Mouse (Mus musculus) liver, adult 2 months (tissue): ENCODE results near the gene Klhl31. TPM values are rescaled to one million over a fixed set of nuclear protein-coding genes. Genes with fewer than 3 reads are reported as not detected.

ENCODE experiments used
- DNase-seq: peaks from one replicate; pipeline ENCODE4 v3.0.0-alpha.2; 2011; ENCODE audit warnings: low read depth, low spot score; ENCODE audit errors: extremely low read depth
- H3K27ac ChIP-seq: fragments of 200-500 bp; replicated peaks from 2 replicates; pipeline ENCODE4 v1.5.1; 2012; ENCODE audit warnings: low read depth, mild to moderate bottlenecking, control low read depth, inconsistent platforms, low read length; ENCODE audit not compliant: insufficient read depth
- H3K27me3 ChIP-seq: fragments of 200-500 bp; 2 replicates; pipeline ENCODE4 v1.6.1; 2012; ENCODE audit warnings: mild to moderate bottlenecking, moderate library complexity, low read length, inconsistent platforms; ENCODE audit not compliant: control insufficient read depth, insufficient read depth
- H3K36me3 ChIP-seq: fragments of 200-500 bp; 2 replicates; pipeline ENCODE4 v1.6.1; 2012; ENCODE audit warnings: low read length, inconsistent platforms; ENCODE audit not compliant: control insufficient read depth, insufficient read depth
- H3K4me1 ChIP-seq: fragments of 200-500 bp; 2 replicates; pipeline ENCODE4 v1.6.1; 2011; ENCODE audit warnings: low read length; ENCODE audit not compliant: control insufficient read depth, insufficient read depth
- H3K4me3 ChIP-seq: fragments of 200-500 bp; 2 replicates; pipeline ENCODE4 v1.5.1; 2011; ENCODE audit warnings: low read depth, mild to moderate bottlenecking, control low read depth, low read length, moderate library complexity; ENCODE audit not compliant: insufficient read depth
- H3K79me2 ChIP-seq: fragments of 200-500 bp; 2 replicates; pipeline ENCODE4 v1.6.1; 2012; ENCODE audit warnings: inconsistent platforms, mild to moderate bottlenecking, low read length, moderate library complexity; ENCODE audit not compliant: control insufficient read depth, insufficient read depth
- H3K9ac ChIP-seq: fragments of 200-500 bp; 2 replicates; pipeline ENCODE4 v1.6.1; 2012; ENCODE audit warnings: low read depth, mild to moderate bottlenecking, control low read depth, inconsistent platforms, low read length
- CTCF ChIP-seq: fragments of 200-500 bp; IDR thresholded peaks from 2 replicates; pipeline ENCODE4 v1.5.1; 2011; ENCODE audit warnings: low read depth, low read length, control low read depth
- POLR2A ChIP-seq: fragments of 200-500 bp; IDR thresholded peaks from 2 replicates; pipeline ENCODE4 v1.6.1; 2011; ENCODE audit warnings: low read length, control low read depth; ENCODE audit not compliant: insufficient read depth; ENCODE audit errors: extremely low read depth
- WGBS: fragments of 180-500 bp; shearing (Covaris S2); methylation state at CpG from one replicate; pipeline ENCODE4 v1.1.7; 2018; 5-methylcytosine and 5-hydroxymethylcytosine counted together
- polyA plus RNA-seq: library from polyadenylated mRNA; depleted of rRNA; stranded (reverse); fragments of >200 nt; gene quantifications from 2 replicates; pipeline ENCODE4 v1.2.3, GENCODE M21; 2012
- total RNA-seq: library from RNA; depleted of rRNA; stranded (reverse); fragments of >200 nt; gene quantifications from 2 replicates; pipeline ENCODE4 v1.2.3, GENCODE M21; 2014

Klhl31 gene
- total and polyA plus RNA-seq, 2 experiments, result 0.18 TPM; not detected in 1

- Histone ChIP-seq H3K79me2 (no peaks in the 10 kb centered on the region), H3K27ac (no peak overlapping the region), H3K27me3 (no peaks in the 10 kb centered on the region), H3K9ac (no peak overlapping the region), H3K36me3 (no peaks in the 10 kb centered on the region), H3K4me3 (no peak overlapping the region), H3K4me1 (peaks cover 2% of the 10 kb centered on the region; the same call in 1 of the 2 replicates)
- 13% methylated on average over 5 of the region's 5 CpGs for WGBS
- peak; percentile 42 for DNase-seq
- TF ChIP-seq POLR2A (no peak), CTCF (no peak)
Measured at GRCm38 (mm10) chr9:77629708-77630107, 6.6 kb upstream of the Klhl31 start.

GRCm38 (mm10) chr9:77630764-77631163 lies 5.5 kb upstream of the Klhl31 start:
- TF ChIP-seq CTCF (no peak), POLR2A (no peak)
- Histone ChIP-seq H3K27me3 (no peaks in the 10 kb centered on the region), H3K36me3 (no peaks in the 10 kb centered on the region), H3K9ac (no peak overlapping the region), H3K4me3 (no peak overlapping the region), H3K4me1 (peaks cover 2% of the 10 kb centered on the region; the same call in 1 of the 2 replicates), H3K27ac (no peak overlapping the region), H3K79me2 (no peaks in the 10 kb centered on the region)
- 85% methylated on average over 7 of the region's 7 CpGs for WGBS
- no peak for DNase-seq

GRCm38 (mm10) chr9:77632432-77632831 lies 3.9 kb upstream of the Klhl31 start:
- no peaks in the 10 kb centered on the region for H3K36me3 ChIP-seq
- WGBS, result 89% methylated on average over 3 of the region's 3 CpGs
- no peaks in the 10 kb centered on the region for H3K79me2 ChIP-seq
- TF ChIP-seq CTCF, result no peak
- no peak for TF ChIP-seq POLR2A
- H3K4me1 ChIP-seq, result peaks cover 2% of the 10 kb centered on the region; the same call in 1 of the 2 replicates
- DNase-seq, result no peak
- H3K27ac ChIP-seq, result no peak overlapping the region
- no peak overlapping the region for H3K4me3 ChIP-seq
- H3K27me3 ChIP-seq, result no peaks in the 10 kb centered on the region
- H3K9ac ChIP-seq, result no peak overlapping the region

GRCm38 (mm10) chr9:77636003-77636402 lies 297 bp upstream of the Klhl31 start:
- 87% methylated on average over 5 of the region's 5 CpGs for WGBS
- no peak for DNase-seq
- Histone ChIP-seq H3K27me3 (no peaks in the 10 kb centered on the region), H3K79me2 (no peaks in the 10 kb centered on the region), H3K27ac (no peak overlapping the region), H3K9ac (no peak overlapping the region), H3K4me1 (no peaks in the 10 kb centered on the region), H3K4me3 (no peak overlapping the region), H3K36me3 (no peaks in the 10 kb centered on the region)
- TF ChIP-seq POLR2A, result no peak

GRCm38 (mm10) chr9:77637357-77637756 lies 1.1 kb downstream of the Klhl31 start:
- TF ChIP-seq POLR2A (no peak), CTCF (no peak)
- Histone ChIP-seq H3K79me2 (no peaks in the 10 kb centered on the region), H3K27me3 (no peaks in the 10 kb centered on the region), H3K9ac (no peak overlapping the region), H3K36me3 (no peaks in the 10 kb centered on the region), H3K4me1 (no peaks in the 10 kb centered on the region), H3K27ac (no peak overlapping the region), H3K4me3 (no peak overlapping the region)
- no peak for DNase-seq
- 78% methylated on average over 10 of the region's 10 CpGs for WGBS

- H3K9ac ChIP-seq, result no peak overlapping the region
- no peaks in the 10 kb centered on the region for H3K79me2 ChIP-seq
- DNase-seq, result no peak
- no peaks in the 10 kb centered on the region for H3K4me1 ChIP-seq
- no peak overlapping the region for H3K4me3 ChIP-seq
- no peak overlapping the region for H3K27ac ChIP-seq
- 62% methylated on average over 2 of the region's 2 CpGs for WGBS
- no peaks in the 10 kb centered on the region for H3K27me3 ChIP-seq
- no peak for TF ChIP-seq CTCF
- no peak for TF ChIP-seq POLR2A
- no peaks in the 10 kb centered on the region for H3K36me3 ChIP-seq
Measured at GRCm38 (mm10) chr9:77645176-77645575, 8.9 kb downstream of the Klhl31 start.
